Mouse (Mus musculus): ENCODE results near the gene Serinc5. TPM values are rescaled to one million over a fixed set of nuclear protein-coding genes. Genes with fewer than 3 reads are reported as not detected.

The Serinc5 gene
- polyA plus RNA-seq, 1 experiment from 2014 or later, result 20.0 TPM

GRCm38 (mm10) chr13:92721006-92721405 is 110.1 kb downstream of the Serinc5 start:
- Histone ChIP-seq H3K27ac (replicated peaks; ENCODE audit: low read depth, low read length) (no peak overlapping the region), H3K4me3 (ENCODE audit: low read depth, low read length) (no peak overlapping the region)

GRCm38 (mm10) chr13:92722389-92722788 is 111.5 kb downstream of the Serinc5 start:
- WGBS, result 76% methylated on average over 5 of the region's 5 CpGs
- no peak overlapping the region for H3K9ac ChIP-seq (ENCODE audit: low read depth, low read length)
- no peak overlapping the region for H3K4me2 ChIP-seq (ENCODE audit: low read depth, low read length)
- DNase-seq (ENCODE audit: low spot score), result no peak
- no peak overlapping the region for H3K4me3 ChIP-seq (ENCODE audit: low read depth, low read length)
- ATAC-seq (ENCODE audit: low read depth), result no peak
- no peaks in the 10 kb centered on the region for H3K27me3 ChIP-seq (replicated peaks; ENCODE audit: control insufficient read depth, insufficient read depth, low read length)
- H3K4me1 ChIP-seq (ENCODE audit: control insufficient read depth, insufficient read depth, low read length), result peaks cover 6% of the 10 kb centered on the region; the same call in 1 of the 2 replicates
- no peaks in the 10 kb centered on the region for H3K36me3 ChIP-seq (ENCODE audit: control insufficient read depth, insufficient read depth, low read length)
- H3K9me3 ChIP-seq (ENCODE audit: control insufficient read depth, low read length), result no peaks in the 10 kb centered on the region
- no peak overlapping the region for H3K27ac ChIP-seq (replicated peaks; ENCODE audit: low read depth, low read length)

More at GRCm38 (mm10) chr13:92721006-92721405, 110.1 kb downstream of the Serinc5 start:
- Histone ChIP-seq H3K36me3 (ENCODE audit: control insufficient read depth, insufficient read depth, low read length) (no peaks in the 10 kb centered on the region), H3K4me2 (ENCODE audit: low read depth, low read length) (no peak overlapping the region), H3K9ac (ENCODE audit: low read depth, low read length) (no peak overlapping the region), H3K4me1 (ENCODE audit: control insufficient read depth, insufficient read depth, low read length) (peaks cover 6% of the 10 kb centered on the region; the same call in 1 of the 2 replicates), H3K9me3 (ENCODE audit: control insufficient read depth, low read length) (no peaks in the 10 kb centered on the region), H3K27me3 (replicated peaks; ENCODE audit: control insufficient read depth, insufficient read depth, low read length) (no peaks in the 10 kb centered on the region)
- ATAC-seq (ENCODE audit: low read depth) (no peak), DNase-seq (ENCODE audit: low spot score) (peak; percentile 74)
- WGBS, result 56% methylated on average over 4 of the region's 4 CpGs

GRCm38 (mm10) chr13:92729811-92730210 is 118.9 kb downstream of the Serinc5 start:
- Histone ChIP-seq H3K9ac (ENCODE audit: low read depth, low read length) (no peak overlapping the region), H3K4me3 (ENCODE audit: low read depth, low read length) (no peak overlapping the region), H3K36me3 (ENCODE audit: control insufficient read depth, insufficient read depth, low read length) (no peaks in the 10 kb centered on the region), H3K4me2 (ENCODE audit: low read depth, low read length) (no peak overlapping the region), H3K4me1 (ENCODE audit: control insufficient read depth, insufficient read depth, low read length) (no peaks in the 10 kb centered on the region), H3K9me3 (ENCODE audit: control insufficient read depth, low read length) (no peaks in the 10 kb centered on the region), H3K27me3 (replicated peaks; ENCODE audit: control insufficient read depth, insufficient read depth, low read length) (no peaks in the 10 kb centered on the region), H3K27ac (replicated peaks; ENCODE audit: low read depth, low read length) (0 out of 2 replicates have a peak overlapping the region, but pooled peaks have one; percentile 39)
- no peak for ATAC-seq (ENCODE audit: low read depth)
- DNase-seq (ENCODE audit: low spot score), result peak; percentile 30
- WGBS, result 49% methylated on average over 13 of the region's 13 CpGs

- ATAC-seq (ENCODE audit: low read depth), result no peak
- no peaks in the 10 kb centered on the region for H3K27me3 ChIP-seq (replicated peaks; ENCODE audit: control insufficient read depth, insufficient read depth, low read length)
- H3K4me2 ChIP-seq (ENCODE audit: low read depth, low read length), result no peak overlapping the region
- no peaks in the 10 kb centered on the region for H3K9me3 ChIP-seq (ENCODE audit: control insufficient read depth, low read length)
- WGBS, result 83% methylated on average over 6 of the region's 6 CpGs
- H3K36me3 ChIP-seq (ENCODE audit: control insufficient read depth, insufficient read depth, low read length), result no peaks in the 10 kb centered on the region
- no peak for DNase-seq (ENCODE audit: low spot score)
- H3K27ac ChIP-seq (replicated peaks; ENCODE audit: low read depth, low read length), result no peak overlapping the region
- H3K9ac ChIP-seq (ENCODE audit: low read depth, low read length), result no peak overlapping the region
- no peak overlapping the region for H3K4me3 ChIP-seq (ENCODE audit: low read depth, low read length)
- no peaks in the 10 kb centered on the region for H3K4me1 ChIP-seq (ENCODE audit: control insufficient read depth, insufficient read depth, low read length)
Observed at GRCm38 (mm10) chr13:92731811-92732210, 120.9 kb downstream of the Serinc5 start.

- Histone ChIP-seq H3K4me2 (ENCODE audit: low read depth, low read length) (no peak overlapping the region), H3K27ac (replicated peaks; ENCODE audit: low read depth, low read length) (no peak overlapping the region), H3K27me3 (replicated peaks; ENCODE audit: control insufficient read depth, insufficient read depth, low read length) (no peaks in the 10 kb centered on the region), H3K9ac (ENCODE audit: low read depth, low read length) (no peak overlapping the region), H3K4me1 (ENCODE audit: control insufficient read depth, insufficient read depth, low read length) (no peaks in the 10 kb centered on the region), H3K9me3 (ENCODE audit: control insufficient read depth, low read length) (no peaks in the 10 kb centered on the region), H3K36me3 (ENCODE audit: control insufficient read depth, insufficient read depth, low read length) (no peaks in the 10 kb centered on the region), H3K4me3 (ENCODE audit: low read depth, low read length) (no peak overlapping the region)
- ATAC-seq (ENCODE audit: low read depth) (no peak), DNase-seq (ENCODE audit: low spot score) (no peak)
- WGBS, result 69% methylated on average over 5 of the region's 5 CpGs
Observed at GRCm38 (mm10) chr13:92732836-92733235, 121.9 kb downstream of the Serinc5 start.

GRCm38 (mm10) chr13:92733252-92733651 is 122.4 kb downstream of the Serinc5 start:
- 44% methylated on average over 9 of the region's 9 CpGs for WGBS

GRCm38 (mm10) chr13:92733741-92734140 is 122.8 kb downstream of the Serinc5 start:
- 74% methylated on average over 11 of the region's 11 CpGs for WGBS

More at GRCm38 (mm10) chr13:92733252-92733651, 122.4 kb downstream of the Serinc5 start:
- Histone ChIP-seq H3K27ac (replicated peaks; ENCODE audit: low read depth, low read length) (no peak overlapping the region), H3K4me1 (ENCODE audit: control insufficient read depth, insufficient read depth, low read length) (no peaks in the 10 kb centered on the region), H3K9ac (ENCODE audit: low read depth, low read length) (no peak overlapping the region), H3K4me3 (ENCODE audit: low read depth, low read length) (no peak overlapping the region), H3K36me3 (ENCODE audit: control insufficient read depth, insufficient read depth, low read length) (no peaks in the 10 kb centered on the region), H3K9me3 (ENCODE audit: control insufficient read depth, low read length) (no peaks in the 10 kb centered on the region), H3K4me2 (ENCODE audit: low read depth, low read length) (no peak overlapping the region), H3K27me3 (replicated peaks; ENCODE audit: control insufficient read depth, insufficient read depth, low read length) (no peaks in the 10 kb centered on the region)
- ATAC-seq (ENCODE audit: low read depth) (no peak), DNase-seq (ENCODE audit: low spot score) (peak; percentile 36)

GRCm38 (mm10) chr13:92735693-92736092 is 124.8 kb downstream of the Serinc5 start:
- Histone ChIP-seq H3K27me3 (replicated peaks; ENCODE audit: control insufficient read depth, insufficient read depth, low read length) (no peaks in the 10 kb centered on the region), H3K9ac (ENCODE audit: low read depth, low read length) (no peak overlapping the region), H3K4me2 (ENCODE audit: low read depth, low read length) (no peak overlapping the region), H3K4me1 (ENCODE audit: control insufficient read depth, insufficient read depth, low read length) (no peaks in the 10 kb centered on the region), H3K27ac (replicated peaks; ENCODE audit: low read depth, low read length) (no peak overlapping the region), H3K36me3 (ENCODE audit: control insufficient read depth, insufficient read depth, low read length) (no peaks in the 10 kb centered on the region), H3K9me3 (ENCODE audit: control insufficient read depth, low read length) (no peaks in the 10 kb centered on the region), H3K4me3 (ENCODE audit: low read depth, low read length) (no peak overlapping the region)
- DNase-seq (ENCODE audit: low spot score) (no peak), ATAC-seq (ENCODE audit: low read depth) (no peak)
- 84% methylated on average over 1 of the region's 1 CpGs for WGBS

More at GRCm38 (mm10) chr13:92733741-92734140, 122.8 kb downstream of the Serinc5 start:
- Histone ChIP-seq H3K4me2 (ENCODE audit: low read depth, low read length) (no peak overlapping the region), H3K4me3 (ENCODE audit: low read depth, low read length) (no peak overlapping the region), H3K27me3 (replicated peaks; ENCODE audit: control insufficient read depth, insufficient read depth, low read length) (no peaks in the 10 kb centered on the region), H3K27ac (replicated peaks; ENCODE audit: low read depth, low read length) (no peak overlapping the region), H3K36me3 (ENCODE audit: control insufficient read depth, insufficient read depth, low read length) (no peaks in the 10 kb centered on the region), H3K9ac (ENCODE audit: low read depth, low read length) (no peak overlapping the region), H3K4me1 (ENCODE audit: control insufficient read depth, insufficient read depth, low read length) (no peaks in the 10 kb centered on the region), H3K9me3 (ENCODE audit: control insufficient read depth, low read length) (no peaks in the 10 kb centered on the region)
- DNase-seq (ENCODE audit: low spot score) (peak; percentile 14), ATAC-seq (ENCODE audit: low read depth) (no peak)

- Histone ChIP-seq H3K9ac (ENCODE audit: low read depth, low read length) (no peak overlapping the region), H3K27me3 (replicated peaks; ENCODE audit: control insufficient read depth, insufficient read depth, low read length) (no peaks in the 10 kb centered on the region), H3K27ac (replicated peaks; ENCODE audit: low read depth, low read length) (no peak overlapping the region), H3K4me2 (ENCODE audit: low read depth, low read length) (no peak overlapping the region), H3K9me3 (ENCODE audit: control insufficient read depth, low read length) (no peaks in the 10 kb centered on the region), H3K4me3 (ENCODE audit: low read depth, low read length) (no peak overlapping the region), H3K4me1 (ENCODE audit: control insufficient read depth, insufficient read depth, low read length) (no peaks in the 10 kb centered on the region), H3K36me3 (ENCODE audit: control insufficient read depth, insufficient read depth, low read length) (no peaks in the 10 kb centered on the region)
- ATAC-seq (ENCODE audit: low read depth) (peak; percentile 75), DNase-seq (ENCODE audit: low spot score) (peak; percentile 86)
- WGBS, result 48% methylated on average over 11 of the region's 11 CpGs
Observed at GRCm38 (mm10) chr13:92736516-92737300, 125.8 kb downstream of the Serinc5 start.

Data from embryonic facial prominence, embryonic 14.5 days (tissue).